Mouse (Mus musculus): Measurements from ENCODE around the gene Cdrt4.

- TF ChIP-seq CTCF (IDR thresholded peaks at IDR 0.05; ENCODE audit: control insufficient read depth, insufficient read depth, insufficient replicate concordance, low read depth, low read length) (no peak), POLR2A (IDR thresholded peaks at IDR 0.05; ENCODE audit: control insufficient read depth, low read depth, low read length) (no peak)
Measured at GRCm38 (mm10) chr11:62997718-62998281, 46.8 kb downstream of the Cdrt4 start.

Data from testis, adult 2 months (tissue).